Mouse (Mus musculus): ENCODE data around the gene Slc41a1.

DNA sequence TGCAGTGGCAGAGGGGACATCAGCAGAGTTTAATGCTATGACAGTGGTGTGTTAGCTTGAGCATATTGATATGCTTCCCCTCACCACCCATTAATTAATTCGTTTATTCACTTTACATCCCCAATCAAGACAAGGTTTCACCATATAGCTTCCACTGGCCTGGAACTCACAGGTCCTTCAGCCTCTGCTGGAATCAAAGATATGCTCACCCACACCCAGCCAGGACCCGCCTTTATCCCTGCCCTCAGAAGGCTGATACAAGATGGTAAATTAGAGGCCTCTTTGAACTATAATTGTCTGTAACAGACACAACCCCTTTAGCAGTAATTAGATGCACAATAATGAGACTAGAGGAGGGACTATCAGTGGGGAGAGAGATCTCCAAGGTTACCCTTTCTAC is 17.6 kb upstream of the Slc41a1 start:
- TF ChIP-seq POLR2A (IDR thresholded peaks at IDR 0.05; ENCODE audit: control insufficient read depth, extremely low read depth, insufficient read depth, low read length, poor library complexity) (no peak), CTCF (IDR thresholded peaks at IDR 0.05; ENCODE audit: borderline replicate concordance, control insufficient read depth, extremely low read depth, insufficient read depth, low read length, poor library complexity) (no peak)

All from thymus, adult 2 months (tissue).